Mouse (Mus musculus) ES-Bruce4 (cell line): ENCODE results near the gene Ces3b. TPM values are rescaled to one million over a fixed set of nuclear protein-coding genes. Genes with fewer than 3 reads are reported as not detected.
"Not testable (repeated sequence)": the region's sequence is repeated elsewhere in the genome, so short reads cannot be mapped to it uniquely, and the experiment has no call there.

ENCODE experiments used
- H3K27ac ChIP-seq: 2 replicates; pipeline ENCODE4 v1.5.1; 2012; ENCODE audit warnings: low read length, inconsistent platforms; ENCODE audit not compliant: insufficient read depth
- H3K27me3 ChIP-seq: 2 replicates; pipeline ENCODE4 v1.6.1; 2012; ENCODE audit warnings: mild to moderate bottlenecking, low read length, inconsistent platforms; ENCODE audit not compliant: control insufficient read depth, poor library complexity, insufficient read depth, severe bottlenecking
- H3K36me3 ChIP-seq: 2 replicates; pipeline ENCODE4 v1.6.1; 2012; ENCODE audit warnings: inconsistent platforms, mild to moderate bottlenecking, low read length, moderate library complexity; ENCODE audit not compliant: control insufficient read depth, poor library complexity, insufficient read depth, severe bottlenecking
- H3K4me1 ChIP-seq: one replicate; pipeline ENCODE4 v1.8.1; 2011; ENCODE audit warnings: low read length; ENCODE audit not compliant: control insufficient read depth, insufficient read depth
- H3K4me3 ChIP-seq: 2 replicates; pipeline ENCODE4 v1.5.1; 2011; ENCODE audit warnings: low read depth, mild to moderate bottlenecking, low read length
- H3K9ac ChIP-seq: 2 replicates; pipeline ENCODE4 v1.6.1; 2012; ENCODE audit warnings: low read depth, mild to moderate bottlenecking, inconsistent platforms; ENCODE audit not compliant: poor library complexity, severe bottlenecking
- H3K9me3 ChIP-seq: replicated peaks from 2 replicates; pipeline ENCODE4 v1.6.1; 2012; ENCODE audit warnings: mild to moderate bottlenecking, low read length, inconsistent platforms; ENCODE audit not compliant: control insufficient read depth, poor library complexity, insufficient read depth, severe bottlenecking
- CTCF ChIP-seq: IDR thresholded peaks from one replicate; pipeline ENCODE4 v1.8.1; 2011; ENCODE audit warnings: low read depth, low read length
- EP300 ChIP-seq: IDR thresholded peaks from 2 replicates; pipeline ENCODE4 v1.6.1; 2011; ENCODE audit warnings: low read depth, low read length; ENCODE audit not compliant: insufficient read depth
- POLR2A ChIP-seq: IDR thresholded peaks from one replicate; pipeline ENCODE4 v1.8.1; 2011; ENCODE audit warnings: low read length; ENCODE audit not compliant: insufficient read depth
- polyA plus RNA-seq: library from polyadenylated mRNA; stranded (reverse); fragments of >200 nt; gene quantifications from 2 replicates; pipeline ENCODE4 v1.2.4, GENCODE M21; 2011; ENCODE audit warnings: low read depth; ENCODE audit not compliant: missing spikeins, insufficient read depth, insufficient read length

The Ces3b gene
- polyA plus RNA-seq, 1 experiment = not detected

GRCm38 (mm10) chr8:105080814-105081336 is 2.7 kb upstream of the Ces3b start:
- no peak overlapping the region for H3K9ac ChIP-seq
- no peaks in the 10 kb centered on the region for H3K36me3 ChIP-seq
- no peaks in the 10 kb centered on the region; the same call in 1 of the 2 replicates for H3K27me3 ChIP-seq
- no peak overlapping the region for H3K27ac ChIP-seq
- no peaks in the 10 kb centered on the region for H3K4me1 ChIP-seq
- H3K4me3 ChIP-seq = no peak overlapping the region
- TF ChIP-seq POLR2A = no peak
- TF ChIP-seq EP300 = no peak
- TF ChIP-seq CTCF = no peak
- no peaks in the 10 kb centered on the region; the same call in 1 of the 2 replicates for H3K9me3 ChIP-seq

GRCm38 (mm10) chr8:105088166-105088565 is 4.6 kb downstream of the Ces3b start:
- H3K4me3 ChIP-seq, H3K36me3 ChIP-seq, H3K9me3 ChIP-seq, H3K9ac ChIP-seq, H3K27me3 ChIP-seq, H3K27ac ChIP-seq, H3K4me1 ChIP-seq: not testable (repeated sequence)

GRCm38 (mm10) chr8:105088581-105088980 is 5.0 kb downstream of the Ces3b start:
- Histone ChIP-seq H3K9ac (no peak overlapping the region), H3K27me3 (no peaks in the 10 kb centered on the region; the same call in 1 of the 2 replicates), H3K36me3 (no peaks in the 10 kb centered on the region), H3K4me1 (no peaks in the 10 kb centered on the region), H3K4me3 (no peak overlapping the region), H3K9me3 (no peaks in the 10 kb centered on the region), H3K27ac (no peak overlapping the region)
- TF ChIP-seq CTCF = no peak
- no peak for TF ChIP-seq EP300
- no peak for TF ChIP-seq POLR2A

GRCm38 (mm10) chr8:105093992-105094391 is 10.4 kb downstream of the Ces3b start:
- Histone ChIP-seq H3K27ac (no peak overlapping the region), H3K9me3 (no peaks in the 10 kb centered on the region), H3K4me3 (no peak overlapping the region), H3K27me3 (no peaks in the 10 kb centered on the region), H3K4me1 (no peaks in the 10 kb centered on the region), H3K36me3 (no peaks in the 10 kb centered on the region), H3K9ac (no peak overlapping the region)
- TF ChIP-seq CTCF (no peak), EP300 (no peak), POLR2A (no peak)

- H3K4me1 ChIP-seq = not testable (repeated sequence)
- Histone ChIP-seq H3K27ac (peak overlapping the region; percentile 36; the same call in 1 of the 2 replicates), H3K9me3 (peaks cover 28% of the 10 kb centered on the region)
These were observed 18.7 kb downstream of the Ces3b start for GRCm38 (mm10) chr8:105102101-105102785.

DNA sequence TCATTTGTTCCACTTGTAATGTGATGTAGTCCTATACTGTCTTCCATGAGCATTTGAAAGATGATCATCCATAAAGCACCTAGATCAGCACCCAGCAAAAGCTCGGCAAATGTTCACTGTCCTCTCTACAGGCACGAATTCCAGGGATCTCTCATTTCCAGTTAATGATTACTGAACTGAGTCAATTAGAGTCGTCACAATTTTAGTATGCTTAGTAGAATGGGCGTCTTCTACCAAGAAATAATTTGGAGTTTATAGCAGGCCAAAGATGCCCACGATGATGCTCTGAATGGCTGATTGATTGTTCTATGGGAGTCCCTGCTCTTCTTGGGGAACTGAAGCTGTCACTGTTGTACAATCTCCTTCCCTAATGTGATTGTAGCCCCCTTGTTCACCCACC is 20.1 kb downstream of the Ces3b start:
- not testable (repeated sequence) for H3K36me3 ChIP-seq, H3K9ac ChIP-seq, H3K27me3 ChIP-seq, H3K4me1 ChIP-seq, H3K27ac ChIP-seq, H3K4me3 ChIP-seq
- H3K9me3 ChIP-seq = peaks cover 28% of the 10 kb centered on the region

More at GRCm38 (mm10) chr8:105102101-105102785, 18.7 kb downstream of the Ces3b start:
- H3K9ac ChIP-seq, H3K36me3 ChIP-seq, H3K4me3 ChIP-seq, H3K27me3 ChIP-seq: not testable (repeated sequence)
